Mouse (Mus musculus) bone marrow, adult 2 months (tissue): Measurements from ENCODE around the gene Zdhhc18.

Experiments used
- CTCF ChIP-seq: fragments of 200-500 bp; IDR thresholded peaks from 2 replicates; pipeline ENCODE4 v1.5.1; 2011; ENCODE audit warnings: low read length, control low read depth; ENCODE audit not compliant: control insufficient read depth, insufficient read depth
- POLR2A ChIP-seq: fragments of 200-500 bp; IDR thresholded peaks from 2 replicates; pipeline ENCODE4 v1.6.1; 2011; ENCODE audit warnings: low read depth, mild to moderate bottlenecking, control low read depth, low read length, borderline replicate concordance; ENCODE audit not compliant: control insufficient read depth

- TF ChIP-seq POLR2A (no peak), CTCF (no peak)
These were observed 30.3 kb upstream of the Zdhhc18 start for GRCm38 (mm10) chr4:133680206-133680786.
